Mouse (Mus musculus) thymus, postnatal 0 days (tissue): ENCODE measurements around the gene Lmx1b. TPM values are rescaled to one million over a fixed set of nuclear protein-coding genes. Genes with fewer than 3 reads are reported as not detected.

ENCODE experiments used
- DNase-seq: peaks from one replicate; pipeline ENCODE4 v3.0.0-alpha.2; 2015; ENCODE audit warnings: low spot score
- polyA plus RNA-seq: library from polyadenylated mRNA; unstranded; fragments of >200 nt; fragmentation: Nextera tagmentation; extraction: Ambion mirVana; gene quantifications from 2 replicates; pipeline ENCODE4 v1.2.1, GENCODE M21; 2015

Gene Lmx1b
- polyA plus RNA-seq, 1 experiment from 2014 or later: not detected

DNA sequence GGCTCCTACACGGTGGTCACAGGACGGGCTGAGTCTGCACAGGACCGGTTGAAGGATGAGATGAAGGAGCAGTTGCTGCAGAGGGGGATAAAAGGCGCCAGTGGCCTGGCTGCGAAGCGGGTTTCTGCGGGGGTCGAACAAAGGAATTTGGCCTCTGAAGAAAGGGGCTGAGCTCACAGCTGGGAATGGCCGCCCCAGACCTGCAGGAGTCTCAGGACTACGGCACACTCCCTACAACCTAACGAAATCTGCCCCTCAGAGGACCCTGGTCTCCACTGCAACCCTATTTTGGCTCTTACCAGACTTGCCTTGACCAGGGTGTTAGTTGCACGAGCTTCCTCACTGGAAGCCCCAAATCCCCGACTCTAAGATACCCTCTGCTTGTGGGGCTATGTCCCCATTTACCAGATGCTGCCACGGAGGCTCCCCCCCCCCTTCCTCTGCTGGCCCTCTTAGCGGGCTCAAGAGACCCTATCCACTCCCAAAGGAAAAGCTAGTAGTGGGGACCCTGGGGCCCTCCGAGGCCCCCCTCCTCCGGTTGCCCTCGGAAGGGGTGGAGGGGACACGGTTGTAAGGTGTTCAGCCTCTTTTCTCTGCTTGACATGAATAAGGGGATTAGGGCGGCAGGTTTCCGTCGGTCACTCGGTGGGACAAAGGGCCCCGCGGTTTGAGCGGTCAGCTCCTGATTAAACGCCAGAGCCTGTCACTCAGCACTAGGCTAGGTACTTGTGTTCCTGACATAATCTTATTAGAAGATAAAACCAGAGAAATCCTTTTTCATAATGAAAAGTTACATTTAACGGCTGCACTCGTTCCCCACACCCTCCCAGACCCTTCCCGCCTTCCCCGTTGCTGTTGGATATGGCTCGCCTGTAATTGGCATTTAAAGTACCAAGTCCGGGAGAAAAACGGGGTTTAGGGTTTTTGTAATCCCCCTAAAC is 10.0 kb downstream of the Lmx1b start:
- no peak for DNase-seq

DNA sequence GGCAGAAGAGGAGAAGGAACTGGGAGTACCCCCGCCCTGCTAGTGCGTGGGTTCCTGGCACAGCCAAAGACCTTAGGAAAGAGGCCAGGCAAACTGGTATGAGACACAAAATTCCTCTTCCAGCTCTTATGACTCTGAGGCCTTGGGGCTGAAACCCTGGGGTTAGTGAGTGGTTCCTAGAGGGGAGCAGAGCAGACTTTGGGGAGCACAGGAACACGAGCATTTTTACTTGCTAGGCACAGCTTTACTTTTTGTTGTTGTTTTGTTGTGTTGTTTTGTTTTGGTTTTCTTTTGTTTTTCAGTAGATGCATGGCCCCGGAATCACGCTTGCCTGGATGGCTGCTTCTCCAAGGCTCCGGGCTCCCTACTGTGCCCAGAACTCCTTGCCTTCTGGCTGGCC is 10.7 kb downstream of the Lmx1b start:
- no peak for DNase-seq

DNA sequence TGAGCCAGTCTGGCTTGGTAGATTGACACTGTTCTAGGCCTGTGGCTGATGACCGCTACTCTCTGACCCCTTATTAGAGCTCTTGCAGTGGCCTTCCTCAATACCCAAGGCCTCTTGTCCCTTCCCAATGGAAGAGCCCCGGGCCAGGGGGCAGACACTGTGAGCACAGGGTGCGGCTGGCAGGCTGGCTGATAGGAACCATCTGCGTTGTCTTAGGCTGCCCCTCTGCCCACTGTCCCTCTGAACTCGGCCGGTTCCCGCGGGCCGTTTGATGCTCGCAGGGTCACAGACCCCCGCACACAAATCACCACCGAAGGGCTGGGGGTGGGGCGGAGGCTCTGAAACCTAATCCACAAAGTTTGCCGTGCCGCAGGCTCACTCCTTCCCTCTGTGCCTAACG is 11.5 kb downstream of the Lmx1b start:
- DNase-seq: no peak

DNA sequence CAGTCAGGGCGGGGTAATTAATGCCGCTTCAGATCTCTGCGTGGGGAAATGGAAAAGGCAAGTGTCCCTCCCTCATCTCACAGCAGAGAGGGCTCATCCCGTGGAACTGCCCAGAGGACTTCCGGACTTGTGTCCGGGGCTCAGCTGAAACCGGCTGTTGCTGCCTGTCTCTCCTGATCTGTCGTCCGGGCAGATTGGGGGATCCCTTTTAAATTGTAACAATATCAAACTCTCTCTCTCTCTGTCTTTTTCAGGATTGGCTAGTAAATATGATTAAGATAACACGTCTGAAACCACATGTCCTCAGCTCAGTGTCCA is 13.3 kb downstream of the Lmx1b start:
- no peak for DNase-seq

DNA sequence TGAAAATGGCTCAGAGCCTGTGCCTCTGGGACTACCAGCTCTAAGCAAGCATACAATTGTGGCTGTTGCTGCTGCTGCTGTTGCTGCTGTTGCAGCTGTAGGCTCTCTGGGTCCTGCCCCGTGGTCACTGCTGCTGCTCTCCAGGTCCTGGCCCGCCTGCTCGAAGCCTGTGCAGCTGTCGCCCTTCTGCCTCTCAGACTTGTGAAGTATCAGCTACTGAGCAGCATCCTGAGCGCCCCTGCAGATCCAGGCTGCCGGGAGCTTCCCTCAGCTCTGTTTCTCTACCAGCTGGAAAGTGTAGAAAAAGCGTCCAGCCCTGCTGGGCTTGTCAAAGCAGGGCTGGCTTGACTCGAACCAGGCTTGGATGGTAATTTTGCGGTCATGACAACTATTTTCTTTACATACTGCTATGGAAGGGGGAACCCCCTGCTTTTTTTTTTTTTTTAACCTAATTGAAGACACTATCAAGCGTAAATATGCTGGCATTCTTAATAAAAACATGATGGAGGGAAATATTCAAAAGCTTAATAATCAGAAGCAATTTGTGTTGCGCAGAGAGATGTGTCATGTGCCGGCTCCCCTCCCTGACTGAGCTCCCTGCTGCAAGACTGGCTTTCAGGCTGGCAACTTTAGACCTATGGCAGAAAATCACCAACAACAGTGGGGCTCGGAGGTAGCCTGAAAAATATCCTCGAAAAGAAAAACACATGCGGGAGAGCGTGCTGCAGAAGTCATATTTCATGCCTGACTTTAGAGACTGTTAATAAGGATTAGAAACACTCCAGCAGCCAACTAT is 13.9 kb downstream of the Lmx1b start:
- DNase-seq: no peak

DNA sequence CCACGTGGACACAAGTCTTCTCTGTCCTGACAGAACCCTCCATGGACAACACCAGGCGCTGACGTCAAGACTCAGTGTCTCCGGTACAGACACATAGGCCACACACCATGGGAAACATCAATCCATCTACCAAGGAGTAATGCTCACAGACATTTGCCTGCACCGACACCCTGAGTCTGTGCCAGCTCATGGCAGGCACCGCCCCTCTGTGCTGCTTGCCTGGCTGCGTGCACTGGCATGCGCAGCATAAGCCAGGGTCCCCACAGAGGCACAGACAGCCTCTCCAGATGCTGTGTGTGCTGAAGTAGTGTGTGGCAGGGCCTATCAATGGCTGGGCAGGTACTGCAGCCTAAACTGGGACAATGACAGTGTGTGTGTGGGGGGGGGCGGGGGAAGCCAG is 22.6 kb downstream of the Lmx1b start:
- DNase-seq: no peak

DNA sequence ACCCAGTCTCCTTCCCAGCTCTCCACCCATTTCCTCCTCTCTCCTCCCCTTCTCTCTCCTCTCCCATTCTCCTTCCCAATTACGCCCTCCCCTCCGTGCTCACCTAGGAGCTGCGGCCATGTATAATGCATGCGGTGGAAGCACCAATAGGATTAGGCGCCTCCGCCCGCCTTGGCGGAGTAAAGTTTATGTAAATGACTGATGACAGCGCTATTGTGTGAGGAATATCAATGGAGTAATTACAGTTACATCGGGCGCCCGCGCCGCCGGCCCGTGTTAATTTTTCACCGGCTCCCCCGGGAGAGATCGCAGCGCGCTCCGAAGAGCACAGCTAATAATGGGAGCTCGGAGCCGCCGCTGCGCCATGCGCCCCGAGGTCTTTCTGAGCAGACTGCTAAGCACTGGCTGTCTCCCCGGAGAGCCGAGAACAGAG is 23.9 kb downstream of the Lmx1b start:
- no peak for DNase-seq

DNA sequence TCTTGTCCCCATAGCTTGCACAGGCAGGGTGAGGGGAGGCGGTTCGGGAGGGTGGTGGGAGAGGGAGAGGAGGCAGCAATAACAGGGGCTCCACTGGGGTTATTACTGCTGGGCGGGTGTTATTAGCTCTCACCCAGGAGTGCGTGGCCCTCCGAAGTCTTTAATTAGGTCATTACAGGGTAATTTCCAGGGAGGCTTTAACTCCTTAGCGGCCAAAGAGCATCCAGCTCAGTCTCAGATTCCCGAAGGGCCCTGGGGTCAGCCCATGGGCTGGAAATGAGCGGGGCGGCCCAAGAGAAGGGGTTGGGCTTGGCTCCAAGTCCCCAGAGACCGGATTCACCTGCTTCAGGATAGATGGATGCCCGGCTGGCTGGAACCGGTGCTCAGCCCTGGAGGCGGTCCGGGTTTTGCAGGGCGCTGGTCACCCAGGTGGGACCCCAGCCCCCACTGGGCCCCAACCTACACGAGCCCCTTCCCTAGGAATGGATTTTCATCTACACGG is 24.4 kb downstream of the Lmx1b start:
- DNase-seq: no peak

DNA sequence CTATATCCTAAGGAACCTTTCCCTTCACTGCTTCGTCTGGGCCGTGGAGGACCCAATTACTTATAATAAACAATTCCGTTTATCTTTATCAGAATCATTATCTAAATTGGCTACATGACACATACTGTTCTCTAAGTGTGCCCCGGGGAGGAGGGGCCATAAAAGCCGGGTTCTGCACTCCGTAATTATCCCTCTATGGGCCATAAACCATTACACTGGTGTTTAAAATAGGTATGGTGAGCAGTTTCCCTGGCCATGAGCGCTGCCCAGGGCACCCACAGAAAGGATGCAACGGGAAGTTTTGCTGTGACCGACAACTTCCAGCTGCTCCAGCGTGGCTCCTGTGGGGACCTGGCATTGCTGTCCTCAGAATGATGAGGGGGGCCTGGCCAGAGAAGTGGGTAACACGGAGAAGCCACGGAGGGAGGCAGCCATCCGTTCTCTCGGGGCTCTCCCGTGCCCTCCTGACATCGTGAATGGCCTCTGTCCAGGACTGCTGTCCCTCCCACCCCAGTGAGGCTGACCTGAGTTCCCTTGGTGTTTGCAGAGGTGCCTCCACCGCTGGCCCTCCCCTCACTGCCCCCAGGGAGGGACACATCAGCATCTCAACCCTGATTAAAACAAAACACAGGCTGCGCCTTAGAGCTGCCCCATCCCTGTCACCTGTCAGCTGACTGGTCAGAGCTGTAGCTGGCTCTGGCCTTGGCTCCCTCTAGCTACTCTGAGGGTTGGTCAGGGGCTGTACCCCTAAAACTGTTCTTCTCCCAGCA is 34.6 kb downstream of the Lmx1b start:
- no peak for DNase-seq

DNA sequence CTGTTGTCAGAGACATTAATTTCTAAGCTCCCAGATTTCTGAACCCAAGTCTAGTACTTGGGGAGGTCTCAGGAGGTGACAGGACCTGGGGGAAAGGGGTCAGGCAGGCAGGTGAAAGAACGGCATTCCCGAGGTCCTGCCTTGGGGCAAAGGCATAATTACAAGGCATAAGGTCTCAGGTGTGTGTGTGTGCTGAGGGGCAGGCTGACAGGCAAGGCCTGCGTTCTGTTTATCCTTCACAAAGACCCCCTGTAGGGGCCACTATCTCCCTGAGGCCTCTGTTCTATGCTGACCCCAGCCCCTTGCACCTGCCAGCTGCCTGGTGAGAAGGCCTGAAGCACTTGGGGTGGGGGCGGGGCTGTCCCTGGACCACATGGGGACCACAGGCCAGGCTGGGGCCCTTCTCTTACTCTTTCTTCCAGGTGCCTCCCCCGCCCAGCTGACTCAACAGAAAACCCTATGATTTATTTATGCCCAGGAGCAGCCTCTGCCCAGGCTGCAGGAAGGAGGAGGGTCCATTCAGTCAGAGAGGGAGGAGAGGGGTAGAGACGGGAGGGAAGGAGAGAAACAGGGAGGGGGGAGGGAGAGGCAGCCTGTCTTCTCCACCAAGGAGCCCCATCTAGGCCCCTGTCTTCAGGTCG is 35.3 kb downstream of the Lmx1b start:
- no peak for DNase-seq

DNA sequence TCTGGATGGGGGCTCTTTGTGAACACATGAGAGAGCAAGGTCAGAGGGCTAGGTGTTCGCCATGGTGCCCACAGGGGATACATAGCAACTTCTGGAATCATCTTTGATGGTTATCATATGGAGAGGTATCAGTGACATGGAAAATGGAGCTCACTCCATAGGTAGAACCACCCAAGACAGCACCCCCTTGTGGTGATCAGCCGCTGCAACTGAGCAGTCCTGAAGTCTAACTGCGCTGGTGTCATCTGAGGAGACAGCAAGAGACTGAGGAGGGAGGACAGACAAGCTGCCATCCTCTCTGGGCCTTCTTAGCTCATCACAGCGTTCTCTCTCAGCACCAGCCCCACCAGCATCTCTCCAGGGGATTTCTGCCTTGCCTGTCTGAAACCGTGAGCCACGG is 39.8 kb downstream of the Lmx1b start:
- no peak for DNase-seq

DNA sequence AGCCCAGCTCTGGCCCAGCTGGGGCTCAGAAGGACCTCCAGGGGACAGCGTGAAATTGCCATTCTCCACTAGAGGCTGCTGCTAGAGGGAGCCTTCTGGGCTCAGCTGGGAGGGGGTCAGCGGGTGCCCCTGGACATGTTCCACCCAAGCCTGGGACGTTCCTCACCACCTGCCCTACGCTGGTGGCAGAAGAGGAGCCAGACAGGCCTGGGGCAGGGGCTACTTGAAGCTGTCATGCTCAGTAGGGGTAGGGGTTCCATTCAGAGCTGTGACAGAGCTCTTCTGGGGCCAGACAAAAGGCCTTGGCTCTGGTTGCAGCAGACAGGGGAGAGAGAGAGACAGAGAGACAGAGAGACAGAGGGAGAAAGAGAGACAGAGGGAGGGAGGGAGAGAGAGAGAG is 42.9 kb downstream of the Lmx1b start:
- DNase-seq: no peak

DNA sequence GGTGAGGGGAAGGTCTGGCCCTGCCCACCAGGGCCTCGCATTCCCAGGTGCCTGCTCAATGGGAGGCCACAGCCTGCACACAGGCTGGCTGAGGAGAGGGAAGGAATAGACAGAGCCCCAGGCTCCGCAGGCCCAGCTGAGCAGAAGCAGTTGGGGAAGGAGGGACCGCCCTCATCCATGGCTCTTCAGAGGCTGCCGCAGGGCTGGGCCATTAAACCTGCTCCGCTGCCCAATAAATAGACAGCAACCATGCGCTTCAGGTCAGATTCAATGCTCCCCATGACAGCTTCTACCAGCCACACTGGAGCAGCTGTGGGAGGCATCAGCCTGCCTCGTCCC is 45.3 kb downstream of the Lmx1b start:
- no peak for DNase-seq

DNA sequence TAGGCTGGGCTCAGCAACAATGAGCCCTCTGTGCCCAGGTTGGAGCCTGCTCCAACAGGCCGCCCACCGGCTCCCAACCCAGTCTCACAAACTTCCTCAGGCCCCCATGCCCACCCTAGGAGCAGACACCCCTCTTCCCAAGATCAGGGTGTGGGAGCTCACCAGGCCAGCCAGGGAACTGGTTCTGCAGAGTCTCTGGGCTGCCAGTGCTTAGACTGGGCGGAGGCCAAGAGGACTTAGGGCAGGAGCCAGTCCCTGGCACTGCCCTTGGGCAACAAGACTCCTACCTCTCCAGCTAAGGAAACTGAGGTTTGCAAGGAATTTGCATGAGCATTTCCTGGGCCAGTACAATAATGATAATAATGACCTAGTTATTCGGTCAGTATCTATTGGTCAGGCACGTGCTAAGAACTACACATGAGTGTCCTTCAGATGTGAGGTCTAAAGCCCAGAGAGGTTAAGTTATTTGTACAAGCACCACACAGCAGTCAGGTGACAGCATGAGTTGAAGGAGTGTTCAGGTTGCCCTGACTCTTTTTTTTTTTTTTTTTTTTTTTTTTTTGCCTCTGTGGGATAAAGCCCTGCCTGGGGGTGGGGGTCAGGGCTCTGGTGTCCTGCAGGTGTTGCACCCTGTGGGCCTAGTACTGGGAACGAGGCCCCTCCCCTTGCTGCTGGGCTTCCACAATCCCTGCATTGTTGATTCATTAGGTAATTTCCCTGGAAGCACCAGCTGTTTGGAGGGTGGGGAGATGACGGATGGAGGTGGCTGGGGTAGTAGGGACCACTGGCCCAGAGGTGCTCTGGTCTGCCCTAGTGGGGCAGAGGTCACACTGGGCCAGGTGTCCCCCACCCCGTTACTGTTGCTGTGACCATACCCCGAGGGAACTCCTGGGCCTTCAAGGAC is 45.9 kb downstream of the Lmx1b start:
- DNase-seq: no peak

DNA sequence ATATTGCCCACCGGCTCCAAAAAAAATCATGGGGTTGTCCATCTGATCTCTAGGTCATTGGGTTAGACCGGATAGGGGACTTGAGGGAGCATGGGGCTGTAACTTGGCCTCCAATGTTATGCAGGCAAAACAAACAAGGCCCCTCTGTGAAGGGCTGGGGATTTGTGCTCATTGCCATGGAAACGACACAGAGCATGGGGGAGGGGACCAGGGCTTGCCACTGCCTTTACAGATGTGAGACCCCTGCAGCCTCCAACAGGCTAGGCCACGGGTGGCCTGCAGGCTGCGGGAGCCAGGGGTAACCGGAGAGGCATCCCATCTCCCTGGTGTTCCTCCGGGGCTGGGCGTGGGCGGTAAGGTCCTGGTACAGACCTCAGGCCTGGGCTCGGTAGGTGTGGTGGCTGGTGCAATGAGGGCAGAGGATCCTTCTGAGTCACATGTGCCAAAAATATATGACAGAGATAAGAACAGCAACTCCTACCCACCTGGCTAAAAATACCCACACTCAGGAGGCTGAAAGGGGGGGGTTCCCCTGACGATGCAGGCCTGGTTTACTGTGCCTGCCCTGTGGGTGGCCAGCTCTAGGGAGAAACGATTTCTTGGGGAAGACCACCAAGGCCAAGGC is 47.3 kb downstream of the Lmx1b start:
- no peak for DNase-seq

DNA sequence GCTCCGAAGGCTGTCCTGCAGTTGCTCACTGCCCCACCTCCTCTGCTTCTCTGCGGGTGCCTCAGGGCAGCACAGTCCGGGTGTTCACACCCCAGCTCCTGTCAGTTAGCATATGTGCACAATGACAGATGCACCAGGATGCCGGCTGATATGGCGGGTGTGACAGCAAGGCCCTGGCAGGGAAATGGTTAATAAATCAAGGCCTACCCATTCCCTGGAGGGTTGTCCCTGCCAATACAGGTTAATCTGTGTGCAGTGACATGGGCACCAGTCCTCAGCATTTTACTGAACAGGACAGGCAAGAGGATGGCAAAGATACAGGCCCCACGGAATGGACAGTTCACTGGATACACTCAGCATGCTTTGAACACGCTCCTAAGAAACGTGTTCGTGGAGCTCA is 51.0 kb downstream of the Lmx1b start:
- no peak for DNase-seq

DNA sequence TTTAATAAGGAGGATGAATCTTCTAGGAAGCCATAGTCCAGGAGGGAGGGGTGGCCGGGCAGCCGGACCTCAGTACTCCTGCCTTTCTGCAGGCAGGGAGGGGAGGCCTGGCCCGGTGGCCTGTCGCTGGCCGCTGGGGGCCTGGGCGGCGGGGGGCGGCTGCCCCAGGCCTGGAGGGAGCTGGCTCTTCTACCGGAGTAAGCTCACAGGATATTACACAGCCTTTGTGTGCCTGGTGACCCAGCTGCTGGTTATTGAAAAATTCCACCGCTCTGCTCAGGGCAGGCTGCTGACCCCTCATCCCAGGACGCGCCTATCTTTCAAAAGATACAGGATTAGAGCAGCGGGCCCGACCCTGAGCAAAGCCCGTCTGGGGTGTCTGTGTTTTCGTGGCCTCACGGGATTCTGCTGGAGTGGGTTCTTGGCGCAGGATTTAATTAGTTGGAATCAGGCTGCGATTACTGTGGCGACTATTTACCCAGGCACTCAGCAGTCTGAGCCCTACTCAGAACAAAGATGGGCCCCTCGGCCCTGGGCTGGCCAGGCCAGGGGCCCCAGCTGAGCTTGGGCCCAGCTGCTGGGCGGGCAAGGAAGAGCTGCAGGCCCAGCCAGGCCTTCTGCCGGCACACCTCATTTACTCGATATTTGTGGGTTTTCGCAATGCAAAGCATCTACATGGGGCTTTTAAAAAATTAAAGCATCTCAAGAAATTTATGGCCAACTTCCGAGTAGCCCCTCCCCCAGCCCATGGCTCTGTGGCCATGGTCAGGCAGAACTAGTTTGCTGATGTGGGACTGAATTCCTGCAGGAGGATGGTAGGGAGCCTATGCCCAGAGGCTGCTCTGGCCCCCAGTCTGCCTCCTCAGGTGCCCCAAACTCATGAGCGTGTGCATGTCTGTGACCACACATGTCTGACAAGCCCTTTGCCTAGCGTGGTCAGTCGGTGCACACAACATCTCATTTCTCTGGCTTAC is 55.1 kb downstream of the Lmx1b start:
- no peak for DNase-seq

DNA sequence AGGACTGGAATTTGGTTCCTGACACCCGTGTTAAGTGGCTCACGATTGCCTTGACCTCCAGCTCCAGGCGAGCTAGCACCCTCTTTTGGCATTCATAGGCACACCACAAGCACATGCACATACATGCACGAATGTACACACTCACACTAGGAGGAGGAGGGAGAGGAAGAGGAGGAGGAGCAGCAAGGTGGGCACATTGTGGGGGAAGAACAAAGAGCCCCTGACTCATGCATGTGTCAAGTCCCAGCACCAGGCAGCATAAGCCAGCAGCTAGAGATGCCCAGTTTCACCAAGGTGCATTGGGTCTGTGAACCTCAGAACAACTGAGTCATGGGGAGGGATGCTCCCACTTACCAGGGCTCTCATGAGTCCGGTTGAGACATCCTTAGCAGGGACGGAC is 56.5 kb downstream of the Lmx1b start:
- DNase-seq: no peak

DNA sequence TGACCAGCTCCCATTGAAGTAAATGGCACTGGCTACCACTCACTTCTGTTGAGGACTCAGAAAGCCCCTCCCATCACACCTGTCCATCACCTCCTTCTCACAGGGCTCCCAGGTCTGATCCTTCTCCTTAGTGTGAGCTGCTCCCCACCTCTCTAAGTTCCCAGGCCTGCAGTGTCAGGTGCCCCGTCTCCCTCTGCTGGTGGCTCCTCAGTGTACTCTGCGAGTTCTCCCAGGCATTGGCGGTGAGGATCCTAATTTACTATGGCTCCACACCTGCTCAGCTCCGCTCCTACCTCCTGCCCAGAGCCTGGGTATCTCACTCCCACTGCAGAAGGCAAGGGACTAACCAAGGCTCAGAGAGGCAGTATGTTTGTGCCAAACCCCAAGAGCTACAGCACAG is 57.0 kb downstream of the Lmx1b start:
- no peak for DNase-seq
